Mouse (Mus musculus) kidney, adult 2 months (tissue): ENCODE results near the gene Gmds. TPM values are rescaled to one million over a fixed set of nuclear protein-coding genes. Genes with fewer than 3 reads are reported as not detected.

ENCODE experiments used
- DNase-seq: peaks from one replicate; pipeline ENCODE4 v3.0.0; 2021
- H3K27ac ChIP-seq: fragments of 200-500 bp; 2 replicates; pipeline ENCODE4 v1.5.1; 2012; ENCODE audit warnings: low read depth, low read length, control low read depth, inconsistent platforms; ENCODE audit not compliant: insufficient read depth
- H3K27me3 ChIP-seq: fragments of 200-500 bp; replicated peaks from 2 replicates; pipeline ENCODE4 v1.6.1; 2012; ENCODE audit warnings: mild to moderate bottlenecking, moderate library complexity, low read length, inconsistent platforms; ENCODE audit not compliant: control insufficient read depth, insufficient read depth
- H3K36me3 ChIP-seq: fragments of 200-500 bp; 2 replicates; pipeline ENCODE4 v1.6.1; 2012; ENCODE audit warnings: mild to moderate bottlenecking, moderate library complexity, low read length, inconsistent platforms; ENCODE audit not compliant: control insufficient read depth, insufficient read depth
- H3K4me1 ChIP-seq: fragments of 200-500 bp; 2 replicates; pipeline ENCODE4 v1.6.1; 2011; ENCODE audit warnings: low read length; ENCODE audit not compliant: control insufficient read depth, insufficient read depth
- H3K4me3 ChIP-seq: fragments of 200-500 bp; 2 replicates; pipeline ENCODE4 v1.5.1; 2011; ENCODE audit warnings: mild to moderate bottlenecking, low read depth, low read length, control low read depth; ENCODE audit not compliant: insufficient read depth
- CTCF ChIP-seq: fragments of 200-500 bp; conservative IDR thresholded peaks from 2 replicates; pipeline ENCODE4 v1.5.1; 2011; ENCODE audit warnings: low read depth, mild to moderate bottlenecking, control low read depth, low read length, moderate library complexity, mixed read lengths; ENCODE audit not compliant: insufficient read depth, insufficient read length
- POLR2A ChIP-seq: fragments of 200-500 bp; IDR thresholded peaks from one replicate; pipeline ENCODE4 v1.6.1; 2011; ENCODE audit warnings: low read depth, low read length, control low read depth
- WGBS: fragments of 180-500 bp; shearing (Covaris S2); methylation state at CpG from one replicate; pipeline ENCODE4 v1.1.7; 2018; 5-methylcytosine and 5-hydroxymethylcytosine counted together
- polyA plus RNA-seq: library from polyadenylated mRNA; depleted of rRNA; stranded (reverse); fragments of >200 nt; gene quantifications from 2 replicates; pipeline ENCODE4 v1.2.3, GENCODE M21; 2012

The Gmds gene
- polyA plus RNA-seq, 1 experiment = 15.7 TPM

DNA sequence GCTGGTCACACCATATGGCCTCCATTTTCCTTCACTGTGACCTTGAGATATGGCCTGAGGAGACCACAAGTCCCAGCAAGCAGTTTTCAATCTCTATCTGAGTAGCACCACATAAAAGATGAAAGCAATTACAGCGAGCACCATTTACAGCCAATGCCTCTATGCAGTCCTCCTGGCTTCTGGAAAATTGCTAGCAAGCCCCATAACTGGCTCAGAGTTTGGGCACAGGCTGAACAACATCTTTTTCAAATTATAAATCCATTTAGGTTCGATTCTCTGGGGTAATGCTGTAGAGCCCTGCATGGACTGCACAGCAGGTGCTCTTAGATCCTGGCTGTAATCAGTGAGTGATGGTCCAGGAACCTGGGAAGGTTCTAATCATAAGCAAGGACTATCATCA is 485.0 kb downstream of the Gmds start:
- TF ChIP-seq CTCF = no peak
- no peak for TF ChIP-seq POLR2A
- 70% methylated on average over 2 of the region's 2 CpGs for WGBS
- H3K27ac ChIP-seq = no peak overlapping the region

GRCm38 (mm10) chr13:31849258-31849971 is 489.1 kb downstream of the Gmds start:
- no peak for TF ChIP-seq CTCF
- no peak for TF ChIP-seq POLR2A
- no peaks in the 10 kb centered on the region for H3K27me3 ChIP-seq
- no peak overlapping the region for H3K4me3 ChIP-seq
- H3K4me1 ChIP-seq = no peaks in the 10 kb centered on the region; the same call in 1 of the 2 replicates
- H3K36me3 ChIP-seq = no peaks in the 10 kb centered on the region
- no peak overlapping the region for H3K27ac ChIP-seq
- WGBS = 29% methylated on average over 5 of the region's 5 CpGs
- peak; percentile 31 for DNase-seq

More for the DNA sequence above, 485.0 kb downstream of the Gmds start:
- Histone ChIP-seq H3K36me3 (no peaks in the 10 kb centered on the region), H3K4me3 (no peak overlapping the region), H3K27me3 (no peaks in the 10 kb centered on the region), H3K4me1 (no peaks in the 10 kb centered on the region; the same call in 1 of the 2 replicates)
- DNase-seq = no peak

DNA sequence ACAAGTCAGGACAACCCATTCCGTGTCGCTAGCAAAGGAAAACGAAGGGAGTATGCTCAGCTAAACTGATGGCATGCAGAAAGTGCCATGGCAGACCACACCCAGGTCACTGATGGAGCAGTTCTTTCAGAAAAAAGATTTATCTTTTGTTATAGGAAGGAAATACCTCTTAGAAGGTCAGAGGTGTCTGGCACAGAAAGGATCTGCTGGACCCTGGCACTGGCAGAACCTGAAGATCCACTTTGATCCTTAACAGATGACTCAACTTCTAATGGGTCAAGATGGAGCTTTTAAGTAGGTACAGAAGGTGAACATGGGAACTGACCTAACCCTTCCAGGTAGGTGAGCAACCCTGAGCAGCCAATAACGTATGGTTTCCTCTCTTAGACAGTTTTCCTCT is 502.7 kb downstream of the Gmds start:
- Histone ChIP-seq H3K27me3 (no peaks in the 10 kb centered on the region), H3K27ac (no peak overlapping the region), H3K36me3 (no peaks in the 10 kb centered on the region), H3K4me3 (no peak overlapping the region), H3K4me1 (no peaks in the 10 kb centered on the region)
- TF ChIP-seq CTCF (no peak), POLR2A (no peak)
- DNase-seq = no peak
- 79% methylated on average over 4 of the region's 4 CpGs for WGBS

DNA sequence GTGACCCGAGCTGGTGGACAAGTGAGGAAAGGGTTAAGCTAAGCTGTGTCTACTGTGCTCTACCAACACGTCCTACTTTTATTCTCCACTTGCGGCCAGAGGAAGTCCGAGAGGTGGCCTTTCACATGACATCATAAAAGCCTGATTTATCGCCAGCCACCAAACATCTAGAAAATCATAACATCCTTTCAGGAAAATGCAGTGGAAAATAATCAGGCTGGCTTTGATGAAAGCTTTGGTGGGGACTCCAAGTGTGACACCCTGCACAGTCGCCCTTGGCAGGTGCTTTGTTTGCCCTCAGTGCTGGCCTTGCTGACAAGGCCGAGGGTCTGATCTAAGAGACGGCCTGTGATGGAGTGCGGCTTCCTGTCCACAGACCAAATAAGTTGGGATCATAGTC is 508.2 kb downstream of the Gmds start:
- H3K27ac ChIP-seq = no peak overlapping the region
- no peak for TF ChIP-seq POLR2A
- TF ChIP-seq CTCF = no peak
- no peaks in the 10 kb centered on the region for H3K36me3 ChIP-seq
- no peak for DNase-seq
- H3K4me3 ChIP-seq = no peak overlapping the region
- WGBS = 59% methylated on average over 9 of the region's 9 CpGs
- H3K4me1 ChIP-seq = no peaks in the 10 kb centered on the region
- H3K27me3 ChIP-seq = no peaks in the 10 kb centered on the region

DNA sequence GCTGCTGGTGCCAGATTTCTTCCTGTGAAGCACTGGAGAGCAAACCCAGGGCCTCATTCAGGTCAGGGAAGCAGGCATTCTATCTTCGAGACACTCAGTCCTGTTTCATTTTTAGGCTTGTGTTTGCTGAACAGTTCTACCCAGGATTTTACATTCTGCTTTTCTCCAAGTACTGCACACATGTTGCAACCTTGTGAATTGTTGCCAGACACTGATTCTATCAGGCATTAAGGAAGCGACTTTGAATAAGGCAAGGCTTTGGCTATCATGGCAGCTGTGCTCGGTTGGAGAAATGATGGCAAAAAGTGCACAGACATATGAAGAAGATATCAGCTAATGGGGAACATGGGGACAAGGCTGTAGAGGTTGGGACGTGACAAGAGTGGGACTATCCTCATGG is 510.1 kb downstream of the Gmds start:
- Histone ChIP-seq H3K4me3 (no peak overlapping the region), H3K27me3 (no peaks in the 10 kb centered on the region), H3K36me3 (no peaks in the 10 kb centered on the region), H3K4me1 (no peaks in the 10 kb centered on the region), H3K27ac (no peak overlapping the region)
- WGBS = 92% methylated on average over 4 of the region's 4 CpGs
- DNase-seq = no peak
- TF ChIP-seq POLR2A (no peak), CTCF (no peak)

- Histone ChIP-seq H3K27me3 (no peaks in the 10 kb centered on the region), H3K27ac (no peak overlapping the region), H3K4me3 (no peak overlapping the region), H3K4me1 (no peaks in the 10 kb centered on the region), H3K36me3 (no peaks in the 10 kb centered on the region)
- no peak for DNase-seq
- TF ChIP-seq POLR2A (no peak), CTCF (no peak)
- WGBS = 49% methylated on average over 3 of the region's 3 CpGs
Measured at GRCm38 (mm10) chr13:31827820-31828332, 510.7 kb downstream of the Gmds start.

- no peak for DNase-seq
- no peaks in the 10 kb centered on the region for H3K36me3 ChIP-seq
- H3K27me3 ChIP-seq = no peaks in the 10 kb centered on the region
- H3K27ac ChIP-seq = no peak overlapping the region
- TF ChIP-seq CTCF (no peak), POLR2A (no peak)
- no peak overlapping the region for H3K4me3 ChIP-seq
- no peaks in the 10 kb centered on the region for H3K4me1 ChIP-seq
- WGBS = 88% methylated on average over 5 of the region's 5 CpGs
Measured at GRCm38 (mm10) chr13:31827160-31827559, 511.4 kb downstream of the Gmds start.
